Mouse (Mus musculus) T-helper 17 cell (primary cell): ENCODE data around the gene Ryr2.

ENCODE experiments used
- in situ Hi-C, 2 experiments: fragments of 300-600 bp; cut with MboI, MseI; formaldehyde crosslinking; loops; 1 replicate in 1 of 2; 2 replicates in 1 of 2; pipeline ENCODE4 v1.15.1; 2025; ENCODE audit warnings: high pct_unique_total_duplicates in 2 of 2

Ryr2 gene

GRCm38 (mm10) chr13:12096382-12096932 is 10.3 kb downstream of the Ryr2 start:
- in situ Hi-C loops: no loop called here

- in situ Hi-C loops: no loop called here
Observed at GRCm38 (mm10) chr13:12094569-12094968, 12.2 kb downstream of the Ryr2 start.

- in situ Hi-C loops: no loop called here
Observed at GRCm38 (mm10) chr13:12093146-12093545, 13.6 kb downstream of the Ryr2 start.

- in situ Hi-C loops: no loop called here
Observed at GRCm38 (mm10) chr13:12092379-12093107, 14.2 kb downstream of the Ryr2 start.

- in situ Hi-C loops: no loop called here
Observed at GRCm38 (mm10) chr13:12084112-12084475, 22.7 kb downstream of the Ryr2 start.

- in situ Hi-C loops: no loop called here
Observed at GRCm38 (mm10) chr13:12083443-12084111, 23.2 kb downstream of the Ryr2 start.

- in situ Hi-C loops: no loop called here
Observed at GRCm38 (mm10) chr13:12080590-12080989, 26.2 kb downstream of the Ryr2 start.

GRCm38 (mm10) chr13:12079536-12079935 is 27.2 kb downstream of the Ryr2 start:
- in situ Hi-C loops: no loop called here

GRCm38 (mm10) chr13:12074897-12075296 is 31.8 kb downstream of the Ryr2 start:
- in situ Hi-C loops: no loop called here

GRCm38 (mm10) chr13:12072571-12072970 is 34.2 kb downstream of the Ryr2 start:
- in situ Hi-C loops: no loop called here

GRCm38 (mm10) chr13:12072112-12072511 is 34.6 kb downstream of the Ryr2 start:
- in situ Hi-C loops: no loop called here

- in situ Hi-C loops: no loop called here
Observed at GRCm38 (mm10) chr13:12070157-12071129, 36.3 kb downstream of the Ryr2 start.

GRCm38 (mm10) chr13:12064576-12064975 is 42.2 kb downstream of the Ryr2 start:
- in situ Hi-C loops: no loop called here

- in situ Hi-C loops: no loop called here
Observed at GRCm38 (mm10) chr13:12063561-12063960, 43.2 kb downstream of the Ryr2 start.

- in situ Hi-C loops: no loop called here
Observed at GRCm38 (mm10) chr13:12057357-12057771, 49.4 kb downstream of the Ryr2 start.

GRCm38 (mm10) chr13:12055913-12056312 is 50.8 kb downstream of the Ryr2 start:
- in situ Hi-C loops: no loop called here

GRCm38 (mm10) chr13:12053910-12054309 is 52.8 kb downstream of the Ryr2 start:
- in situ Hi-C loops: no loop called here

GRCm38 (mm10) chr13:12050809-12051208 is 55.9 kb downstream of the Ryr2 start:
- in situ Hi-C loops: no loop called here

- in situ Hi-C loops: no loop called here
Observed at GRCm38 (mm10) chr13:12047059-12047458, 59.7 kb downstream of the Ryr2 start.

GRCm38 (mm10) chr13:12044751-12045150 is 62.0 kb downstream of the Ryr2 start:
- in situ Hi-C loops: no loop called here

GRCm38 (mm10) chr13:12042891-12043491 is 63.8 kb downstream of the Ryr2 start:
- in situ Hi-C loops: no loop called here
